Mouse (Mus musculus) CH12.LX (cell line): ENCODE results near the gene Creg2. TPM values are rescaled to one million over a fixed set of nuclear protein-coding genes. Genes with fewer than 3 reads are reported as not detected.

Experiments used
- DNase-seq: peaks from one replicate; pipeline ENCODE4 v3.0.0-alpha.2; 2013; ENCODE audit errors: extremely low read depth
- H3K27ac ChIP-seq: 2 replicates; pipeline ENCODE4 v1.5.1; 2012; ENCODE audit warnings: low read depth, mild to moderate bottlenecking, control low read depth, moderate library complexity; ENCODE audit not compliant: insufficient read depth
- H3K27me3 ChIP-seq: replicated peaks from 2 replicates; pipeline ENCODE3; 2012; ENCODE audit warnings: inconsistent platforms
- H3K36me3 ChIP-seq, 2 experiments: replicated peaks in 1 of 2; 2 replicates each; pipeline versions ENCODE3 to v1.6.1; 2012; ENCODE audit warnings: inconsistent platforms in 1 of 2, low read length in 1 of 2, mild to moderate bottlenecking in 1 of 2, mixed read lengths in 1 of 2, moderate library complexity in 1 of 2; ENCODE audit not compliant: control insufficient read depth in 1 of 2, insufficient read depth in 1 of 2
- H3K4me1 ChIP-seq, 2 experiments: 2 replicates each; pipeline ENCODE4 v1.6.1; 2012; ENCODE audit warnings: inconsistent platforms in 1 of 2, moderate library complexity in 1 of 2; ENCODE audit not compliant: insufficient read depth in 2 of 2, control insufficient read depth in 1 of 2
- H3K4me2 ChIP-seq: 2 replicates; pipeline ENCODE4 v1.6.1; 2012; ENCODE audit warnings: low read depth, mild to moderate bottlenecking, control low read depth; ENCODE audit not compliant: poor library complexity, insufficient read depth, severe bottlenecking
- H3K4me3 ChIP-seq, 3 experiments: fragments of 150-350 bp in 1 of 3; sonication (generic) in 1 of 3; replicated peaks in 1 of 3; 2 replicates each; pipeline versions ENCODE3 to v1.5.1; 2011 to 2012; ENCODE audit warnings: low read depth in 2 of 3, low read length in 2 of 3, mild to moderate bottlenecking in 2 of 3, moderate library complexity in 2 of 3, control low read depth in 1 of 3, improper control_type of control experiment in 1 of 3, inconsistent platforms in 1 of 3, mixed read lengths in 1 of 3; ENCODE audit not compliant: poor library complexity in 1 of 3
- H3K79me2 ChIP-seq: replicated peaks from 2 replicates; pipeline ENCODE4 v1.6.1; 2012; ENCODE audit warnings: mild to moderate bottlenecking, moderate library complexity; ENCODE audit not compliant: control insufficient read depth, poor library complexity, insufficient read depth, severe bottlenecking; ENCODE audit errors: extremely low read depth
- H3K9ac ChIP-seq: 2 replicates; pipeline ENCODE4 v1.6.1; 2012; ENCODE audit warnings: low read depth, mild to moderate bottlenecking, control low read depth, moderate library complexity; ENCODE audit not compliant: insufficient read depth
- H3K9me3 ChIP-seq: replicated peaks from 2 replicates; pipeline ENCODE3; 2012; ENCODE audit warnings: low read length, inconsistent platforms, mixed read lengths
- BHLHE40 ChIP-seq: IDR thresholded peaks from 2 replicates; pipeline ENCODE4 v1.6.1; 2011; ENCODE audit warnings: mild to moderate bottlenecking, low read depth, low read length, improper control_type of control experiment
- CTCF ChIP-seq, 2 experiments: IDR thresholded peaks in 1 of 2; conservative IDR thresholded peaks in 1 of 2; 2 replicates each; pipeline ENCODE4 v1.5.1; 2011 to 2012; ENCODE audit warnings: low read depth in 2 of 2, low read length in 2 of 2, improper control_type of control experiment in 1 of 2, inconsistent platforms in 1 of 2, mild to moderate bottlenecking in 1 of 2, moderate library complexity in 1 of 2
- EP300 ChIP-seq: IDR thresholded peaks from 2 replicates; pipeline ENCODE4 v1.6.1; 2011; ENCODE audit warnings: low read length, improper control_type of control experiment
- ETS1 ChIP-seq: conservative IDR thresholded peaks from 2 replicates; pipeline ENCODE4 v1.6.1; 2012; ENCODE audit warnings: low read depth, mild to moderate bottlenecking, inconsistent platforms, low read length, improper control_type of control experiment, moderate library complexity
- GABPA ChIP-seq: IDR thresholded peaks from 2 replicates; pipeline ENCODE4 v1.6.1; 2012; ENCODE audit warnings: low read depth, low read length, improper control_type of control experiment, inconsistent platforms; ENCODE audit not compliant: insufficient replicate concordance
- IRF4 ChIP-seq: IDR thresholded peaks from 2 replicates; pipeline ENCODE4 v1.6.1; 2014; ENCODE audit warnings: low read depth, mild to moderate bottlenecking, inconsistent platforms, low read length, improper control_type of control experiment
- JUN ChIP-seq: IDR thresholded peaks from 2 replicates; pipeline ENCODE4 v1.6.1; 2011; ENCODE audit warnings: low read depth, mild to moderate bottlenecking, low read length, improper control_type of control experiment, moderate library complexity; ENCODE audit not compliant: insufficient read depth
- JUND ChIP-seq: conservative IDR thresholded peaks from 2 replicates; pipeline ENCODE4 v1.6.1; 2011; ENCODE audit warnings: low read depth, low read length, improper control_type of control experiment
- MAFK ChIP-seq: IDR thresholded peaks from 2 replicates; pipeline ENCODE4 v1.6.1; 2011; ENCODE audit warnings: low read length, improper control_type of control experiment; ENCODE audit not compliant: insufficient replicate concordance
- MAZ ChIP-seq: IDR thresholded peaks from 2 replicates; pipeline ENCODE4 v1.6.1; 2012; ENCODE audit warnings: low read depth, mild to moderate bottlenecking, inconsistent platforms, low read length, improper control_type of control experiment, moderate library complexity
- MXI1 ChIP-seq: IDR thresholded peaks from 2 replicates; pipeline ENCODE4 v1.6.1; 2011; ENCODE audit warnings: mild to moderate bottlenecking, low read depth, low read length, improper control_type of control experiment
- MYC ChIP-seq: IDR thresholded peaks from 2 replicates; pipeline ENCODE4 v1.6.1; 2011; ENCODE audit warnings: low read depth, mild to moderate bottlenecking, improper control_type of control experiment, low read length
- NRF1 ChIP-seq: IDR thresholded peaks from 2 replicates; pipeline ENCODE4 v1.6.1; 2014; ENCODE audit warnings: low read depth, mild to moderate bottlenecking, inconsistent platforms, low read length, improper control_type of control experiment, moderate library complexity
- PAX5 ChIP-seq: IDR thresholded peaks from 2 replicates; pipeline ENCODE4 v1.6.1; 2012; ENCODE audit warnings: low read length, inconsistent platforms, mixed read lengths
- POLR2AphosphoS2 ChIP-seq: IDR thresholded peaks from 2 replicates; pipeline ENCODE4 v1.6.1; 2011; ENCODE audit warnings: low read depth, low read length, improper control_type of control experiment
- RAD21 ChIP-seq: IDR thresholded peaks from 2 replicates; pipeline ENCODE4 v1.6.1; 2011; ENCODE audit warnings: low read depth, mild to moderate bottlenecking, low read length, improper control_type of control experiment, moderate library complexity
- RCOR1 ChIP-seq: conservative IDR thresholded peaks from 2 replicates; pipeline ENCODE4 v1.6.1; 2012; ENCODE audit warnings: low read depth, mild to moderate bottlenecking, inconsistent platforms, low read length, improper control_type of control experiment
- TBP ChIP-seq: conservative IDR thresholded peaks from 2 replicates; pipeline ENCODE4 v1.6.1; 2011; ENCODE audit warnings: low read depth, low read length, improper control_type of control experiment
- UBTF ChIP-seq: IDR thresholded peaks from 2 replicates; pipeline ENCODE4 v1.6.1; 2012; ENCODE audit warnings: low read depth, mild to moderate bottlenecking, inconsistent platforms, low read length, improper control_type of control experiment, moderate library complexity
- USF1 ChIP-seq: IDR thresholded peaks from 2 replicates; pipeline ENCODE4 v1.6.1; 2014; ENCODE audit warnings: low read depth, mild to moderate bottlenecking, inconsistent platforms, low read length, improper control_type of control experiment
- ZC3H11A ChIP-seq: IDR thresholded peaks from 2 replicates; pipeline ENCODE4 v1.6.1; 2012; ENCODE audit warnings: low read depth, mild to moderate bottlenecking, inconsistent platforms, low read length, improper control_type of control experiment
- ZKSCAN1 ChIP-seq: IDR thresholded peaks from 2 replicates; pipeline ENCODE4 v1.6.1; 2012; ENCODE audit warnings: low read depth, inconsistent platforms, low read length, improper control_type of control experiment, borderline replicate concordance
- ZMIZ1 ChIP-seq: IDR thresholded peaks from 2 replicates; pipeline ENCODE4 v1.6.1; 2012; ENCODE audit warnings: low read depth, mild to moderate bottlenecking, inconsistent platforms, low read length, improper control_type of control experiment
- dilution Hi-C: fragments of 300-500 bp; cut with MboI; formaldehyde crosslinking; loops from 2 replicates; pipeline ENCODE4 v1.14.3; 2020; ENCODE audit warnings: low sequenced_read_pairs; ENCODE audit not compliant: extremely low pct_unique_long_range_greater_than_20kb, extremely low pct_ligation_motif_present
- in situ Hi-C: fragments of 300-500 bp; cut with MboI; formaldehyde crosslinking; loops from 3 replicates; pipeline ENCODE4 v1.14.3; 2019; ENCODE audit warnings: low sequenced_read_pairs, low pct_ligation_motif_present, low pct_unique_long_range_greater_than_20kb, mixed read lengths
- polyA plus RNA-seq: library from polyadenylated mRNA; unstranded; fragments of >175 nt; gene quantifications from 2 replicates; pipeline ENCODE4 v1.2.1, GENCODE M21; 2012; ENCODE audit warnings: low read depth; ENCODE audit not compliant: insufficient read length
- total RNA-seq, 2 experiments: library from RNA; depleted of rRNA; stranded (reverse); fragments of 300-350 nt in 1 of 2; fragments of >200 nt in 1 of 2; gene quantifications; 2 replicates each; pipeline ENCODE4 v1.2.3; 2012 to 2014

The Creg2 gene
- total and polyA plus RNA-seq, 3 experiments: not detected

DNA sequence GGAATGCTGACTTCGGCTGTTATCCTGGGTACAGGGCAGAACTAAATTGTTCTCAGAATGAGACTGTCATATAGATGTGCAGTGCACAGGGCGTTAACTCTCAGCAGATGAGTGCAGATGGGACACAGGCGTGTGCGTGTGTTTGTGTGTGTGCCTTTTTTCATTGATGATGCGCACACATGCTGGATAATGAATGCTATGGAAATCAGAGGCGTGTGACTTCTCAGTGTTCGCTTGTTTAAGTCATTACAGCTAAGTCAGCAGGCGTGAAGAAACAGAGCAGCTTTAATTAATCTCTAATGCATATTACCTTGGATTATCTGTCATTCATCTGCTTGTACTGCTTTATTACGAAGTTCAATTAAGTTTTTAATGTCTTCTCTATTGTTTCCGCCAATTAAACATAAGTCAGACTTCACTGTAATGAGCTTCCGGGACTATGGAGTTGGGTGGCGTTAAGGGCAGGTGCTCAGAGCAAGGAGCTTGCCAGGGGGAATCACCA lies 15.5 kb upstream of the Creg2 start:
- dilution Hi-C loops (no loop called here), in situ Hi-C loops (no loop called here)
- peaks cover 5% of the 10 kb centered on the region for H3K9me3 ChIP-seq
- TF ChIP-seq ZC3H11A (no peak), BHLHE40 (no peak), CTCF (conservative IDR thresholded peaks at IDR 0.05 in 1 of 2, IDR thresholded peaks at IDR 0.05 in 1 of 2; ENCODE audit: low read depth in 2 of 2, low read length in 2 of 2) (no peak), GABPA (no peak), MAZ (no peak), MAFK (no peak), ETS1 (no peak), JUND (no peak), ZMIZ1 (no peak), RCOR1 (no peak), USF1 (no peak), MYC (no peak), TBP (no peak), ZKSCAN1 (no peak), NRF1 (no peak), IRF4 (no peak), JUN (no peak), UBTF (no peak), POLR2AphosphoS2 (no peak)
- no peak overlapping the region for H3K27ac ChIP-seq
- H3K9ac ChIP-seq: no peak overlapping the region
- H3K79me2 ChIP-seq: no peaks in the 10 kb centered on the region
- no peak overlapping the region for H3K4me2 ChIP-seq
- no peaks in the 10 kb centered on the region for H3K27me3 ChIP-seq
- no peaks in the 10 kb centered on the region for H3K36me3 ChIP-seq
- H3K4me1 ChIP-seq: no peaks in the 10 kb centered on the region
- no peak for DNase-seq
- no peak overlapping the region for H3K4me3 ChIP-seq

DNA sequence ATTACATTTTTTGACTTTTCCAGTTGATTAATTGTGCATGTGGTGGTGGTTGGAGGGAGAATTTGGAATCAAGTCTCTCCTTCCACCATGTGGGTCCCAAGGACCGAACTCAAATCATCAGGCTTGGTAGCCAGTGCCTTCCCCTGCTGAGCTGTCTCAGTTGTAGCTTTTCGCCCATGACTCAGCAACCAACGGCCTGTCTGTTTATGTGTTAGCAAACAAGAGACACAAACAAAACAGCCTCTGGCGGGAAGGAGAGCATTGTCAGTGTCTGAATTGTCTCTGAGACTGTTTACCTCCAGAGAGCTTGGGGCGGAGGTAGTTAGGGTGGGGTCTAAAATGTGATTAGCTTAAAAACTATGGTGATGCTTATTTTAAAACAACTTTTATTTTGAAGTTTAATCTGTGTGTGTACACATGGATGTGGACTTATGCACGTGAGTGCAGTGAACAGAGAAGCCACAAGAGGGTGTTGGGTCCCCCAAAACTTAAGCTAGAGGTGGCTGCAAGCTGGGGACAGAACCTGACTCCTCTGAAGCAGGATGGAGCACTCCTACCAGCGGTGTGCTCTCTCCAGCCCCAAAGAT lies 12.9 kb upstream of the Creg2 start:
- Histone ChIP-seq H3K36me3 (no peaks in the 10 kb centered on the region), H3K4me1 (no peaks in the 10 kb centered on the region), H3K27ac (no peak overlapping the region), H3K9ac (no peak overlapping the region), H3K79me2 (no peaks in the 10 kb centered on the region), H3K4me3 (no peak overlapping the region), H3K9me3 (no peaks in the 10 kb centered on the region), H3K27me3 (no peaks in the 10 kb centered on the region), H3K4me2 (no peak overlapping the region)
- dilution Hi-C loops (no loop called here), in situ Hi-C loops (no loop called here)
- no peak for DNase-seq
- no peak for TF ChIP-seq JUND
- TF ChIP-seq RCOR1: no peak
- no peak for TF ChIP-seq PAX5
- no peak for TF ChIP-seq MXI1
- TF ChIP-seq ETS1: no peak
- TF ChIP-seq MAZ: no peak
- TF ChIP-seq EP300: no peak
- no peak for TF ChIP-seq JUN
- peak; percentile 42; the same call in 1 of the 2 replicates for TF ChIP-seq BHLHE40
- TF ChIP-seq RAD21: no peak
- 0 out of 4 replicates have a peak, but pooled peaks of 1 of the 2 experiments have one; percentile 4 for TF ChIP-seq CTCF (conservative IDR thresholded peaks at IDR 0.05 in 1 of 2, IDR thresholded peaks at IDR 0.05 in 1 of 2; ENCODE audit: low read depth in 2 of 2, low read length in 2 of 2)
- TF ChIP-seq, all 38 proteins: peak for 2
